Mouse (Mus musculus): ENCODE data around the gene Stx4a. TPM values are rescaled to one million over a fixed set of nuclear protein-coding genes. Genes with fewer than 3 reads are reported as not detected.
"Not testable (repeated sequence)": the region's sequence is repeated elsewhere in the genome, so short reads cannot be mapped to it uniquely, and the experiment has no call there.

Stx4a gene
- 31.8 and 41.5 TPM in 2 replicates for polyA plus RNA-seq (2016; fragmentation: Nextera tagmentation; extraction: Ambion mirVana)

DNA sequence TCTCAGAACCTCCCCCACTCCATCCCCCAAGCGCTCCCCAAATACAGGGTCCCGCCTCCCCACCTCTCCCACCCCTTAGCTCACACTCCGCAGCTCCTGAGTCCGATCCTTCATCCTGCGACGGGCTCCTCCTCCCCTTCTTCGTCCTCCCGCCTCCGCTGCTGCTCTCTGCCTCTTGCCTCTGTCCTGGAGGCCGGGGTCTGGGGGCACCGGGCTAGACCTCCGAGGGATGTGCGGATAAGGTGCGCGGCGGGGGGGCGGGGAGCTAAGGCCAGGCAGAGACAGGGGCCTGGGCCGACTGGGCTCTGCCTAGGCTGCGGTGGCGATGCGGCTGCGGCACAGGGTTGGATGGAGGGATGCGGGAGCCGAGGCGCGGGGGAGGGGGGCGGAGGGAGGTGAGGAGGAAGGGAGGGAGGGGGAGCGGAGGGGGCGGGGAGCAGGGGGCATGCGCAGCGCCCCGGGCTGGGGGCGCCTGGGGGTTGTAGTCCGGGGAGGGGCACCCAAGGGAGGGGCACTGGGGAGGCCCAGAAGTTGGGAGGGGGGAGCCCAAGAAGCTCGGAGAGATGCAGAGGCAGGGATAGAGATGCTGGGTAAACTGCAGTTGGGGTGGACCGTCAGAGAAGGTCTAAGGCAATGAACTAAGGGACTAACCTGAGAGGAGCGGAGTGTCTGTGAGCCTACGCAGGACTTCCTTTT, at the start of gene Stx4a, which contains the start of gene Stx1b:
Stx4a (plus strand) TSS at position 119 of the 696 bp plus-strand sequence.
Stx1b (minus strand) TSS at position 374 of the 696 bp plus-strand sequence.
- Histone ChIP-seq H3K9ac (replicated peaks) (peak within 1 kb of the TSS; percentile 87), H3K9me3 (no peaks in the 10 kb centered on the region), H3K4me2 (peak within 1 kb of the TSS; percentile 78), H3K27ac (peak within 1 kb of the TSS; percentile 82), H3K27me3 (no peaks in the 10 kb centered on the region), H3K4me1 (replicated peaks) (peaks cover 31% of the 10 kb centered on the region), H3K36me3 (no peaks in the 10 kb centered on the region), H3K4me3 (replicated peaks) (peak within 1 kb of the TSS; percentile 73)
- WGBS: 5% methylated on average over 34 of the region's 38 CpGs
- peak; percentile 69 for ATAC-seq (ENCODE audit: insufficient number of reproducible peaks, insufficient read depth, low FRiP score, low TSS enrichment, low read depth)

DNA sequence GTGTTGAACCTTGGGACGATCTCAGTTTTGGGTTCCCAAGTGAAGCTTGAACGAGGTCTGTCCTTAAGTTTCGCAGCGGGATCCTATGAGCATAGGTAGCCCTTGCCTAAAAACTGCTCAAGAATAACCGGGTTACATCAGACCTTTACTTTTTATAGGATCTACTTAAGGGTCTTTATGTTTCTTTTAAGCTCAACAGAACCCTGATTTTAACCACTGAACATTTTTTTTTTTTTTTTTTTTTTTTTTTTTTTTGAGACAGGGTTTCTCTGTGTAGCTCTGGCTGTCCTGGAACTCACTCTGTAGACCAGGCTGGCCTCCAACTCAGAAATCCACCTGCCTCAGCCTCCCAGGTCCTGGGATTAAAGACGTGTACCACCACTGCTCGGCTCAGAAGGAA, 48.3 kb upstream of the Stx4a start:
- Histone ChIP-seq H3K4me2 (peak overlapping the region; percentile 86), H3K4me3 (replicated peaks) (peak overlapping the region; percentile 90), H3K4me1 (replicated peaks) (peaks cover 29% of the 10 kb centered on the region), H3K36me3 (peaks cover 25% of the 10 kb centered on the region), H3K27ac (peak overlapping the region; percentile 94), H3K9ac (replicated peaks) (peak overlapping the region; percentile 92)
- H3K9me3 ChIP-seq; ATAC-seq (ENCODE audit: insufficient number of reproducible peaks, insufficient read depth, low FRiP score, low TSS enrichment, low read depth); H3K27me3 ChIP-seq: not testable (repeated sequence)
- WGBS: 69% methylated on average over 7 of the region's 7 CpGs

DNA sequence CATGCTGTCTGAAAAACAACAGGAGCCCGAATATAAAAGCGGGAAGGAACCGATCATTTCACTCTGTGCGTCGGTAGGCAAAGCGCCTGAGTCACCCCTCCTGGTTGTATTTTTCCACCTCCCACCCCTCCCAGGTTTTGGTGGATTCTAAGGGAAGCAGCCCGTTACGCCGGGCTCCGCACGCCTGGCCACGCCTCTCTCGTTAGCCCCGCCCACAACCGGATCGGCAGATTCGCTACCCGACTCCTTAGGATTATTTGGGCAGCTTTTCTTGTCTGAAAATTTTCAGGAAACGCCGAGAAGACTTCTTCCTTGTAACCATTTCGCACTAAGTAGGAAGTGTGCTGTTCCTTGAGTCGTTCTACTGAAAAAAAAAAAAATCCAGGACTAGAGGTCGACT, 47.7 kb upstream of the Stx4a start, which contains the start of gene Setd1a:
Setd1a (plus strand) TSS at position 245 of the 400 bp plus-strand sequence.
- no peaks in the 10 kb centered on the region for H3K27me3 ChIP-seq
- H3K9ac ChIP-seq (replicated peaks): peak within 1 kb of the TSS; percentile 92
- no peaks in the 10 kb centered on the region for H3K9me3 ChIP-seq
- H3K4me3 ChIP-seq (replicated peaks): peak within 1 kb of the TSS; percentile 90
- H3K4me1 ChIP-seq (replicated peaks): peaks cover 23% of the 10 kb centered on the region
- peak; percentile 47; the same call in 1 of the 2 replicates for ATAC-seq (ENCODE audit: insufficient number of reproducible peaks, insufficient read depth, low FRiP score, low TSS enrichment, low read depth)
- H3K27ac ChIP-seq: peak within 1 kb of the TSS; percentile 94
- WGBS: under 1% methylated on average over 23 of the region's 23 CpGs
- peaks cover 31% of the 10 kb centered on the region for H3K36me3 ChIP-seq
- peak within 1 kb of the TSS; percentile 86 for H3K4me2 ChIP-seq

DNA sequence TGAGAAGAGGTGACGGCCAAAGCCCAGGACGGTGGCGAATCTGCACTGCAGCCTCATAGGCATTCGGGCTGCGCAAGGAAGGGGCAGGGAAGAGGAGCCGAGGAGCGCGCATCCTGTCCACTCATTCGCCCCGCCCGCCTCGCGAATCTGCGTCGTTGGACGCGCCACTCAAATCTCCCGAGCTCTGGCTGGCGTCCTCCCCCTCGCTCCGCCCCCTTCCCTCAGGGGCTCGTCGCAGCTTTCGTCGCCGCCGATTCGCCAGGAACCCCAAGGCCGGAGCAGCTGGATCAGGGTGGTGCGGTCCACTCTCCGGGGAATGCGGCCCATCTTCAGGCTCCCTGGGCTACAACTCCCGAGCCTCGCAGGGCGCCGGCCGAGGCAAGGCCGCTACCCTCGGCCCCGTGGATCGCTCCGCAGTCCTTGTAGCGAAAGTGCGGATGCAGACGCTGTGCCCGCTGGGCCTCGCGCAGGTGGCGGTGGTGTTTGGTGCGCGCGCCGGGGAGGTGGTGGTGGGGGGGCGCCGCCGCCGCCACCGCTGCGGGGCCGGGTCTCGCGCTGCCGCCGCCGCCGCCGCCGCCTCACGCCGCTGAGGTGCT, 47.1 kb upstream of the Stx4a start:
- Histone ChIP-seq H3K9ac (replicated peaks) (peak overlapping the region; percentile 92), H3K36me3 (peaks cover 37% of the 10 kb centered on the region), H3K27me3 (no peaks in the 10 kb centered on the region), H3K27ac (peak overlapping the region; percentile 94), H3K4me1 (replicated peaks) (peaks cover 23% of the 10 kb centered on the region), H3K9me3 (no peaks in the 10 kb centered on the region), H3K4me2 (peak overlapping the region; percentile 86), H3K4me3 (replicated peaks) (peak overlapping the region; percentile 90)
- under 1% methylated on average over 48 of the region's 70 CpGs for WGBS
- peak; percentile 83 for ATAC-seq (ENCODE audit: insufficient number of reproducible peaks, insufficient read depth, low FRiP score, low TSS enrichment, low read depth)

DNA sequence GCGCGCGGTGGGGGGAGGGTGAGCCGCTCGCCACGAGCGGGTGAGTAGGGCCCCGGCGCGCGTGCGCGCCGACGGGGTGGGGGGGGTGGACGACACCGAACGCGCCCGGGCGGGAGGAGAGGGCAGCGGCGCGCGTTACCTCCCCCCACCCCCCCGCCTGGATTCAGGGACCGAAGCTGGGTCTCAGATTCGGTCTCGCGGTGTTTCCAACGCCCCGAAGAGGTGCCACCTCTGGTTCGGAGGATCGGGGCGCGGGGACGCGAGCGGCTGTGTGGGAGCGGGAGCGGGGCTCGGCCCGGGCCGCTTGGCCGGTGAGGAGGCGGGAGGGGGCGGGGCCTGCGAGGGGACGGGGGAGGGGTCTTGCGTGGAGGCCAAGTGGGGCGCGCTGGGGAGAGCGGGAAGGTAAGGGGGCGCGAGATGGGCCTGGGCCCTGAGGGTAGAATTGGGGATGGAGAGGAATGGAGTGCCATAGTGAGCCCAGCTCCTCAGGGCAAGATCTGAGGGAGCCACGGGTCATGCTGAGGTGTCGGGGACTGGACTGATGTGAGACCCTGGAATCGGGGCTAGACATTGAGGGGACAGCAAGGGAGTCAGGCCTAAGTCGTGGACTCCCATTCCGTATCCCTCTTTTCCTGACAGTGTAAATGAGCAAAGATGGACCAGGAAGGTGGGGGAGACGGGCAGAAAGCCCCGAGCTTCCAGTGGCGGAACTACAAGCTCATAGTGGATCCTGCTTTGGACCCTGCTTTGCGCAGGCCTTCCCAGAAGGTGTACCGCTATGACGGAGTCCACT, 46.4 kb upstream of the Stx4a start:
- peak overlapping the region; percentile 86 for H3K4me2 ChIP-seq
- peak overlapping the region; percentile 90 for H3K4me3 ChIP-seq (replicated peaks)
- peak overlapping the region; percentile 94 for H3K27ac ChIP-seq
- ATAC-seq (ENCODE audit: insufficient number of reproducible peaks, insufficient read depth, low FRiP score, low TSS enrichment, low read depth): peak; percentile 57
- H3K36me3 ChIP-seq: peaks cover 44% of the 10 kb centered on the region
- no peaks in the 10 kb centered on the region for H3K27me3 ChIP-seq
- H3K9ac ChIP-seq (replicated peaks): peak overlapping the region; percentile 92
- no peaks in the 10 kb centered on the region for H3K9me3 ChIP-seq
- WGBS: 4% methylated on average over 52 of the region's 66 CpGs
- H3K4me1 ChIP-seq (replicated peaks): peaks cover 23% of the 10 kb centered on the region

DNA sequence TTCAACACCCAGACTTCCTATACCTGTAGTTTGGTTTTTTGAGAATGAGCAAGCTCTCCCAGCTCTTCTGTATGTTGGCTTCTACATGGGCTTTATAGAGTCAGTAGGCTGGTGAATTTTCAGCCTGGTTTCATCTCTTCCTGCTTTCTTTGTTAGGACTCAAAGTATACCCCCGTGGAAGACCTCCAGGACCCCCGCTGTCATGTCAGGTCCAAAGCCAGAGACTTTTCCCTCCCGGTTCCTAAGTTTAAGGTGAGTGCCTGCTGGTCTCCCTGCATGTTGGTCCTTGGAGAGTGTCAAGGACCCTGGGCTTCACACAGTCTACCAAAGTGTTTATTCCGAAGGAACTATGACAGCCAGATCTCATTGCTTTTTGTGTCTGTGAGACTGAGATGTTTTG, 45.7 kb upstream of the Stx4a start:
- Histone ChIP-seq H3K4me3 (replicated peaks) (peak overlapping the region; percentile 90), H3K9me3 (no peaks in the 10 kb centered on the region), H3K9ac (replicated peaks) (peak overlapping the region; percentile 92), H3K27me3 (no peaks in the 10 kb centered on the region), H3K36me3 (peaks cover 50% of the 10 kb centered on the region), H3K4me1 (replicated peaks) (peaks cover 23% of the 10 kb centered on the region), H3K4me2 (peak overlapping the region; percentile 86), H3K27ac (peak overlapping the region; percentile 94; the same call in 1 of the 2 replicates)
- 81% methylated on average over 4 of the region's 4 CpGs for WGBS
- ATAC-seq (ENCODE audit: insufficient number of reproducible peaks, insufficient read depth, low FRiP score, low TSS enrichment, low read depth): no peak

DNA sequence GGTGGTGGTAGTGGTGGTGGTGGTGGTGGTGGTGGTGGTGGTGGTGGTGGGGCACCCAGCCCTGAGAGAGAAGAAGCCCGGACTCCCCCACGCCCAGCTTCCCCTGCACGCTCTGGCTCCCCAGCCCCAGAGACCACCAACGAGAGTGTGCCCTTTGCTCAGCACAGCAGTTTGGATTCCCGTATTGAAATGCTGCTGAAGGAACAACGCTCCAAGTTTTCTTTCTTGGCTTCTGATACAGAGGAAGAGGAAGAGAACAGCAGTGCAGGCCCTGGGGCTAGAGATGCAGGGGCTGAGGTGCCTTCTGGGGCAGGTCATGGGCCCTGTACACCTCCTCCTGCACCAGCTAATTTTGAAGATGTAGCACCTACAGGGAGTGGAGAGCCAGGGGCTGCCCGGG, 38.8 kb upstream of the Stx4a start, which contains the start of gene Gm49388:
Gm49388 (plus strand) TSS at position 301 of the 400 bp plus-strand sequence.
- no peaks in the 10 kb centered on the region for H3K9me3 ChIP-seq
- no peaks in the 10 kb centered on the region for H3K4me1 ChIP-seq (replicated peaks)
- H3K4me2 ChIP-seq: no peak within 1 kb of the TSS
- H3K36me3 ChIP-seq: peaks cover 99% of the 10 kb centered on the region
- no peak within 1 kb of the TSS for H3K27ac ChIP-seq
- 95% methylated on average over 7 of the region's 7 CpGs for WGBS
- no peaks in the 10 kb centered on the region for H3K27me3 ChIP-seq
- H3K9ac ChIP-seq (replicated peaks): no peak within 1 kb of the TSS
- ATAC-seq (ENCODE audit: insufficient number of reproducible peaks, insufficient read depth, low FRiP score, low TSS enrichment, low read depth): no peak
- no peak within 1 kb of the TSS for H3K4me3 ChIP-seq (replicated peaks)

DNA sequence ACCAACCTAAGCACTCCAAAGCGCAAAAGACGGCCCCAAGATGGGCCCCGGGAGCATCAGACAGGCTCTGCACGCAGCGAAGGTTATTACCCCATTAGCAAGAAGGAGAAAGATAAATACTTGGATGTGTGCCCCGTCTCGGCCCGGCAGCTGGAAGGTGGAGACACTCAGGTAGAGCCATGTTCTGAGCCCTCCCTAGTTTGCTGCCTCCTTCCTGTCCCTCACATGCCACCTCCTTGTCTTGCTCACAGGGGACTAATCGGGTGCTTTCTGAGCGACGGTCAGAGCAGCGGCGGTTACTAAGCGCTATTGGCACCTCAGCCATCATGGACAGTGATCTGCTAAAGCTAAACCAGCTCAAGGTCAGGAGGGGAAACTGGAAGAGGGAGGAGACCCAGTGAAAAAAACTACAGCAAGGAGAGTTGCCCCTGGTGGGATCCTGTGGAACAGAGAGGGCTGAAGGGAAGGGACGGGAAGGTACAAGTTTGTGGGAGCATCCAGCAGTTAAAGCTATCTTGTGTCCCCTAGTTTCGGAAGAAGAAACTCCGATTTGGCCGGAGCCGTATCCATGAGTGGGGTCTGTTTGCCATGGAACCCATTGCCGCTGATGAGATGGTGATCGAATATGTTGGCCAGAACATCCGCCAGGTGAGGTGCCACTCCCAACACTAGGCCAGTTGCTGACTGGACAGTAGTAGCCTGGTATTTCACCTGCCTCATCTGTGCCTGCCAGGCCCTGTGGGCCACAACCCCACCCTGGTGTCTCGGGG, 26.8 kb upstream of the Stx4a start:
- no peak overlapping the region for H3K4me2 ChIP-seq
- no peaks in the 10 kb centered on the region for H3K27me3 ChIP-seq
- 94% methylated on average over 23 of the region's 23 CpGs for WGBS
- H3K4me3 ChIP-seq (replicated peaks): no peak overlapping the region
- H3K4me1 ChIP-seq (replicated peaks): peaks cover 9% of the 10 kb centered on the region; the same call in 1 of the 2 replicates
- no peak for ATAC-seq (ENCODE audit: insufficient number of reproducible peaks, insufficient read depth, low FRiP score, low TSS enrichment, low read depth)
- H3K36me3 ChIP-seq: peaks cover 91% of the 10 kb centered on the region
- H3K27ac ChIP-seq: no peak overlapping the region
- no peaks in the 10 kb centered on the region for H3K9me3 ChIP-seq
- no peak overlapping the region for H3K9ac ChIP-seq (replicated peaks)

DNA sequence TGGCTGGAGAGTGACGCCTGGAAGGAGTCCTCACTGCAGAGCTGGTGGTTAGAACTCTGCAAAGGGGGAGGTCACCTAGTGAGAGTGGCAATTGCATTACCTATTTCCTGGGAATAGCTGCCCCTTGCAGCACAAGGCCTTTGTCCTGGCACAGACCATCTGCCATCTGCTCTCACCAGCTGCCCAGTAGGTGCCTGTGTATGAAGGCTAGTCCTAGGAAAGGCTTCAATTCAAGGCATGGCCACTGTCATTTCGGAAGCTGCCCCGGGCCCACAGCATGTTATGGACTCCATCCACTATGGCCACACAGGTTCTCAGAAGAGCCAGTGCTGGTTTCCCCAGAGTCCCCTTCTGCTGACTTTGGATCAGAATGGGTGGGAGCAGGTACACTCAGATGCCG, 25.5 kb upstream of the Stx4a start:
- no peaks in the 10 kb centered on the region for H3K9me3 ChIP-seq
- no peak overlapping the region for H3K27ac ChIP-seq
- no peak for ATAC-seq (ENCODE audit: insufficient number of reproducible peaks, insufficient read depth, low FRiP score, low TSS enrichment, low read depth)
- no peaks in the 10 kb centered on the region for H3K27me3 ChIP-seq
- H3K4me2 ChIP-seq: no peak overlapping the region
- peaks cover 9% of the 10 kb centered on the region; the same call in 1 of the 2 replicates for H3K4me1 ChIP-seq (replicated peaks)
- no peak overlapping the region for H3K4me3 ChIP-seq (replicated peaks)
- H3K36me3 ChIP-seq: peaks cover 87% of the 10 kb centered on the region
- H3K9ac ChIP-seq (replicated peaks): no peak overlapping the region
- WGBS: 93% methylated on average over 4 of the region's 4 CpGs

DNA sequence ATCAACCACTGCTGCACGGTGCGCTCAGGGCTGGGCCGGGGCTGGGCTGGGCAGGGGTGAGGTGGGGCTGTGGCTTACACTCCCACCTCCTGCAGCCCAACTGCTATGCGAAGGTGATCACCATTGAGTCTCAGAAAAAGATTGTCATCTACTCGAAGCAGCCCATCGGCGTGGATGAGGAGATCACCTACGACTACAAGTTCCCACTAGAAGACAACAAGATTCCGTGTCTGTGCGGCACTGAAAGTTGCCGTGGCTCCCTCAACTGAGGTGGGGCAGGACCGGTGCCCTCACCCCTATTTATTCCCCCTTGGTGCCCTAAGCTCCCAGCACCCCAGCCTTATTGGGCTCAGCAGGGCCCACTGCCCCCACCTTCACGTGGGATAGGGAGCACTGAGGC, 24.9 kb upstream of the Stx4a start:
- Histone ChIP-seq H3K4me2 (no peak overlapping the region), H3K4me1 (replicated peaks) (peaks cover 9% of the 10 kb centered on the region; the same call in 1 of the 2 replicates), H3K9me3 (no peaks in the 10 kb centered on the region), H3K9ac (replicated peaks) (no peak overlapping the region), H3K27me3 (no peaks in the 10 kb centered on the region), H3K36me3 (peaks cover 87% of the 10 kb centered on the region), H3K4me3 (replicated peaks) (no peak overlapping the region), H3K27ac (no peak overlapping the region)
- ATAC-seq (ENCODE audit: insufficient number of reproducible peaks, insufficient read depth, low FRiP score, low TSS enrichment, low read depth): no peak
- WGBS: 92% methylated on average over 13 of the region's 13 CpGs

Data from limb, embryonic 12.5 days (tissue).